Mouse (Mus musculus) naive thymus-derived CD4-positive, alpha-beta T cell, adult 5 months (primary cell): ENCODE measurements around the gene Smg9. TPM values are rescaled to one million over a fixed set of nuclear protein-coding genes. Genes with fewer than 3 reads are reported as not detected.

Experiments
- polyA plus RNA-seq: library from polyadenylated mRNA; unstranded; fragments of 100-300 nt; shearing (Covaris generic); gene quantifications from one replicate; pipeline ENCODE4 v1.2.1, GENCODE M21; 2017

Gene Smg9
- 86.3 TPM for polyA plus RNA-seq

GRCm38 (mm10) chr7:24399256-24400081 is at the start of gene Smg9:
Gene Smg9, plus strand, starts transcription at chr7:24399619.

GRCm38 (mm10) chr7:24369731-24370541 is 29.5 kb upstream of the Smg9 start, which contains the start of gene Kcnn4:
Gene Kcnn4, plus strand, starts transcription at chr7:24370263.

GRCm38 (mm10) chr7:24451855-24452311 is 52.5 kb downstream of the Smg9 start, which contains the start of gene Irgc1:
Gene Irgc1, minus strand, starts transcription at chr7:24452297.

GRCm38 (mm10) chr7:24462388-24463319 is 63.2 kb downstream of the Smg9 start, which contains the start of gene Plaur:
Gene Plaur, plus strand, starts transcription at chr7:24462484.

Other genes with a start within 250 kb of the Smg9 start
- 0.21 TPM for gene Zfp114, start 224.6 kb upstream of the Smg9 start, polyA plus RNA-seq
- gene Zfp111, start 188.2 kb upstream of the Smg9 start, polyA plus RNA-seq = not detected
- 2.0 TPM for gene Zfp109, start 162.1 kb upstream of the Smg9 start, polyA plus RNA-seq
- 0.21 TPM for gene Zfp108, start 144.8 kb upstream of the Smg9 start, polyA plus RNA-seq
- gene Zfp93, start 129.2 kb upstream of the Smg9 start, polyA plus RNA-seq = 1.3 TPM
- 10.0 TPM for gene Zfp61, start 98.4 kb upstream of the Smg9 start, polyA plus RNA-seq
- 2.5 TPM for gene Zfp94, start 83.0 kb upstream of the Smg9 start, polyA plus RNA-seq
- gene Tescl, start 65.7 kb upstream of the Smg9 start, polyA plus RNA-seq = not detected
- not detected for gene Lypd5, start 50.4 kb upstream of the Smg9 start, polyA plus RNA-seq
- 190 TPM for gene Kcnn4, start 29.4 kb upstream of the Smg9 start, polyA plus RNA-seq
- gene Irgc1, start 52.7 kb downstream of the Smg9 start, polyA plus RNA-seq = 1.4 TPM
- 133 TPM for gene Plaur, start 62.9 kb downstream of the Smg9 start, polyA plus RNA-seq
- 0.42 TPM for gene Cadm4, start 82.4 kb downstream of the Smg9 start, polyA plus RNA-seq
- 1.7 TPM for gene Zfp428, start 107.4 kb downstream of the Smg9 start, polyA plus RNA-seq
- gene AC161166.1, start 112.8 kb downstream of the Smg9 start, polyA plus RNA-seq = not detected
- 4.9 TPM for gene Irgq, start 131.1 kb downstream of the Smg9 start, polyA plus RNA-seq
- gene Pinlyp, start 146.5 kb downstream of the Smg9 start, polyA plus RNA-seq = not detected
- 63.5 TPM for gene Xrcc1, start 146.7 kb downstream of the Smg9 start, polyA plus RNA-seq
- gene Ethe1, start 187.9 kb downstream of the Smg9 start, polyA plus RNA-seq = 18.9 TPM
- not detected for gene Zfp575, start 188.0 kb downstream of the Smg9 start, polyA plus RNA-seq
- 0.78 TPM for gene Phldb3, start 211.1 kb downstream of the Smg9 start, polyA plus RNA-seq
- not detected for gene Lypd3, start 236.9 kb downstream of the Smg9 start, polyA plus RNA-seq